Mouse (Mus musculus) midbrain, embryonic 10.5 days (tissue): ENCODE data around the gene Ngly1. TPM values are rescaled to one million over a fixed set of nuclear protein-coding genes. Genes with fewer than 3 reads are reported as not detected.

Experiments
- polyA plus RNA-seq: library from polyadenylated mRNA; unstranded; fragments of >200 nt; fragmentation: Nextera tagmentation; extraction: Ambion mirVana; gene quantifications from 2 replicates; pipeline ENCODE4 v1.2.1, GENCODE M21; 2016

Gene Ngly1
- polyA plus RNA-seq, 1 experiment from 2014 or later, result 14.3 TPM

Other genes with a start within 250 kb of the Ngly1 start
- gene Oxsm, start 528 bp downstream of the Ngly1 start, polyA plus RNA-seq, result 1.7 and 1.9 TPM in 2 replicates
- 64.5 and 83.2 TPM in 2 replicates for gene Top2b, start 115.9 kb downstream of the Ngly1 start, polyA plus RNA-seq